9 mouse cellular contexts compared by ENCODE assay signal in genomic region chr4:62409615-62410014, GRCm38 (mm10). TPM values are rescaled to one million over a fixed set of nuclear protein-coding genes. Genes with fewer than 3 reads are reported as not detected.
DNase-seq lines count a peak whose midpoint lies in the region; ATAC-seq and TF ChIP-seq lines count a peak whose summit lies in the region.
"Had no signal": no experiment of that assay in that cellular context is flagged by ENCODE, and none has a peak within 500 bp of the region (broad histone marks: within the 10 kb centered on the region; RNA-seq: fewer than 3 reads in every experiment).

No protein-coding gene starts in this region.

- H3K4me3 ChIP-seq in thymus, adult 2 months (ENCODE audit: control insufficient read depth, insufficient read depth, low read length): peak overlapping the region; percentile 28; the same call in 1 of the 2 replicates
- peak overlapping the region; percentile 88 for H3K4me3 ChIP-seq in liver, embryonic 13.5 days (replicated peaks)

- no peaks in the 10 kb centered on the region for H3K27me3 ChIP-seq in thymus, adult 2 months (ENCODE audit: control insufficient read depth, insufficient read depth, low read length)
- no peaks in the 10 kb centered on the region for H3K27me3 ChIP-seq in liver, embryonic 13.5 days

- 26% methylated on average over 6 of the region's 6 CpGs for WGBS in thymus, adult 2 months
- WGBS in liver, embryonic 13.5 days (ENCODE audit: insufficient replicate concordance): 17% methylated on average over 6 of the region's 6 CpGs

- no peaks in the 10 kb centered on the region for H3K9me3 ChIP-seq in liver, embryonic 13.5 days (replicated peaks)

- peaks cover 9% of the 10 kb centered on the region; the same call in 1 of the 2 replicates for H3K4me1 ChIP-seq in thymus, adult 2 months (replicated peaks; ENCODE audit: control insufficient read depth, insufficient read depth, low read length)
- peaks cover 39% of the 10 kb centered on the region for H3K4me1 ChIP-seq in liver, embryonic 13.5 days (replicated peaks)

- ATAC-seq in liver, embryonic 13.5 days (ENCODE audit: low read depth): no peak

- no peak for TF ChIP-seq POLR2A in thymus, adult 2 months (IDR thresholded peaks at IDR 0.05; ENCODE audit: control insufficient read depth, extremely low read depth, insufficient read depth, low read length, poor library complexity)

- H3K4me2 ChIP-seq in liver, embryonic 13.5 days: peak overlapping the region; percentile 90

- H3K9ac ChIP-seq in liver, embryonic 13.5 days: peak overlapping the region; percentile 92

- TF ChIP-seq CTCF in thymus, adult 2 months (IDR thresholded peaks at IDR 0.05; ENCODE audit: borderline replicate concordance, control insufficient read depth, extremely low read depth, insufficient read depth, low read length, poor library complexity): no peak

- no peak overlapping the region for H3K27ac ChIP-seq in thymus, adult 2 months (ENCODE audit: control insufficient read depth, insufficient read depth, low read length)
- peak overlapping the region; percentile 90; the same call in 1 of the 2 replicates for H3K27ac ChIP-seq in liver, embryonic 13.5 days

- H3K36me3 ChIP-seq in thymus, adult 2 months (ENCODE audit: control insufficient read depth, insufficient read depth, low read length): peaks cover 23% of the 10 kb centered on the region
- H3K36me3 ChIP-seq in liver, embryonic 13.5 days: peaks cover 45% of the 10 kb centered on the region

- peak; percentile 6 for DNase-seq in embryo, embryonic 10.5 days (ENCODE audit: low spot score)
- DNase-seq in embryo, embryonic 9.5 days (ENCODE audit: extremely low spot score): no peak
- DNase-seq in thymus, adult 2 months: no peak
- no peak for DNase-seq in thymus, postnatal 36 days
- DNase-seq in liver, embryonic 13.5 days: no peak
- no peak for DNase-seq in adrenal gland, adult 8-10 months
- no peak for DNase-seq in thymus, postnatal 25 days
- DNase-seq in lung, postnatal 25 days (ENCODE audit: low spot score): no peak

RNA-seq across cellular contexts. Expression of gene Prpf4, which starts 1.0 kb away (rescaled TPM):
- polyA plus RNA-seq in thymus, adult 2 months (2012; rRNA removed): 21.1 and 23.9 TPM in 2 replicates
- polyA plus RNA-seq in liver, embryonic 13.5 days (2015; fragmentation: Nextera tagmentation; extraction: Ambion mirVana): 13.1 and 15.2 TPM in 2 replicates
- total RNA-seq in adrenal gland, adult 8-10 months (2022): 10 to 100 TPM; 28.6 to 37.7 (median 31.1) TPM

RNA-seq across cellular contexts. Expression of gene Cdc26, which starts 1.2 kb away (rescaled TPM):
- polyA plus RNA-seq in thymus, adult 2 months (2012; rRNA removed): 51.0 and 54.3 TPM in 2 replicates
- polyA plus RNA-seq in liver, embryonic 13.5 days (2015; fragmentation: Nextera tagmentation; extraction: Ambion mirVana): 77.7 and 97.1 TPM in 2 replicates
- 10 to 100 TPM; 74.3 to 90.8 (median 78.5) TPM for total RNA-seq in adrenal gland, adult 8-10 months (2022)

RNA-seq across cellular contexts. Expression of gene Rnf183, which starts 25.4 kb away (rescaled TPM):
- 23.7 and 25.8 TPM in 2 replicates for polyA plus RNA-seq in thymus, adult 2 months (2012; rRNA removed)
- not detected in 2 replicates for polyA plus RNA-seq in liver, embryonic 13.5 days (2015; fragmentation: Nextera tagmentation; extraction: Ambion mirVana)
- total RNA-seq in adrenal gland, adult 8-10 months (2022): 1 to 10 TPM in 2 of 4 experiments, under 1 TPM in 1, not detected in 1; 0.21 to 2.4 (median 1.2) TPM
- total RNA-seq: gastrocnemius, adult 8-10 months had no signal

RNA-seq across cellular contexts. Expression of gene Slc31a1, which starts 49.1 kb away (rescaled TPM):
- polyA plus RNA-seq in thymus, adult 2 months (2012; rRNA removed): 10.5 TPM in 2 replicates
- 39.0 and 48.8 TPM in 2 replicates for polyA plus RNA-seq in liver, embryonic 13.5 days (2015; fragmentation: Nextera tagmentation; extraction: Ambion mirVana)
- total RNA-seq in adrenal gland, adult 8-10 months (2022): 10 to 100 TPM; 44.5 to 59.7 (median 49.9) TPM

RNA-seq across cellular contexts. Expression of gene Fkbp15, which starts 49.3 kb away (rescaled TPM):
- polyA plus RNA-seq in thymus, adult 2 months (2012; rRNA removed): 59.3 and 59.5 TPM in 2 replicates
- polyA plus RNA-seq in liver, embryonic 13.5 days (2015; fragmentation: Nextera tagmentation; extraction: Ambion mirVana): 15.5 and 15.7 TPM in 2 replicates
- total RNA-seq in adrenal gland, adult 8-10 months (2022): 10 to 100 TPM; 35.0 to 56.7 (median 46.2) TPM

Comparison
In these comparisons a context has a peak if more than half of its experiments do, and no peak if none do; other contexts are left out.
1. RNA of gene Rnf183, which starts 25.4 kb away (polyA plus RNA-seq): 23.7 to 25.8 TPM in thymus, adult 2 months; not detected in liver, embryonic 13.5 days; every median in the first group is over 10 times any median in the second.